Mouse (Mus musculus): ENCODE measurements around the gene Dok7. TPM values are rescaled to one million over a fixed set of nuclear protein-coding genes. Genes with fewer than 3 reads are reported as not detected.

Gene Dok7
- polyA plus RNA-seq (2016; fragmentation: Nextera tagmentation; extraction: Ambion mirVana) = 0.07 TPM in 1 of 2 replicates, not detected in the other

GRCm38 (mm10) chr5:35056604-35057432 is at the start of gene Dok7:
Gene Dok7, plus strand, starts transcription at chr5:35056766.
- no peaks in the 10 kb centered on the region for H3K9me3 ChIP-seq (replicated peaks)
- peaks cover 87% of the 10 kb centered on the region for H3K27me3 ChIP-seq (replicated peaks)
- peak within 1 kb of the TSS; percentile 25; the same call in 1 of the 2 replicates for H3K9ac ChIP-seq

DNA sequence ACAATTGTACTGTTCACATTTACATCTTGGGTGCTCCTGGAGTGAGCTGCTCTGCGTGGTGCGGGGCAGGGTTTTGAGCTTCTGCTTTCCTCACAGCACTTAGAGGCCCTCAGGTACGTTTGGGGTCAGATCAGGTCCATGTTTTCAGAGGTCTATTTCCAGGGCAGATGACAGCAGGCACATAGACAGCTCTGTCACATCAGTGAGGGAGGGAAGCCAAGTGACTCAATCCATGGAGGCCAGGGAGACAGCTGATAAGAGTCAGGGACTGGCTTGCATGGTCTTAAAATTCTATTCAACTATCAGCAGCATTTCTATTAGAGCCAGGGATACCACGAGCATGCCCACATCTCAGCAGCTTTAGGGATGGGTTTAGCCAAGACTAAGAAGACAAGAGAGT is 47.4 kb upstream of the Dok7 start:
- Histone ChIP-seq H3K36me3 (peaks cover 86% of the 10 kb centered on the region), H3K9me3 (replicated peaks) (no peaks in the 10 kb centered on the region), H3K27ac (no peak overlapping the region), H3K4me1 (peaks cover 47% of the 10 kb centered on the region), H3K27me3 (replicated peaks) (no peaks in the 10 kb centered on the region), H3K4me3 (no peak overlapping the region), H3K4me2 (no peak overlapping the region), H3K9ac (no peak overlapping the region)
- WGBS (ENCODE audit: insufficient replicate concordance) = 83% methylated on average over 4 of the region's 4 CpGs
- ATAC-seq = no peak

More at GRCm38 (mm10) chr5:35056604-35057432, at the start of gene Dok7:
- Histone ChIP-seq H3K36me3 (no peaks in the 10 kb centered on the region), H3K4me1 (peaks cover 12% of the 10 kb centered on the region), H3K4me3 (peak within 1 kb of the TSS; percentile 56), H3K4me2 (peak within 1 kb of the TSS; percentile 72), H3K27ac (no peak within 1 kb of the TSS)
- ATAC-seq = 0 out of 2 replicates have a peak, but pooled peaks have one; percentile 28
- 1% methylated on average over 51 of the region's 74 CpGs for WGBS (ENCODE audit: insufficient replicate concordance)

- no peak overlapping the region for H3K4me2 ChIP-seq
- H3K4me1 ChIP-seq = peaks cover 32% of the 10 kb centered on the region
- no peak overlapping the region for H3K27ac ChIP-seq
- 68% methylated on average over 5 of the region's 5 CpGs for WGBS (ENCODE audit: insufficient replicate concordance)
- no peaks in the 10 kb centered on the region for H3K9me3 ChIP-seq (replicated peaks)
- H3K27me3 ChIP-seq (replicated peaks) = no peaks in the 10 kb centered on the region
- H3K4me3 ChIP-seq = no peak overlapping the region
- H3K36me3 ChIP-seq = peaks cover 85% of the 10 kb centered on the region
- H3K9ac ChIP-seq = no peak overlapping the region
- peak; percentile 46 for ATAC-seq
Observed at GRCm38 (mm10) chr5:35010656-35011055, 45.9 kb upstream of the Dok7 start.

GRCm38 (mm10) chr5:35011156-35011923 is 45.2 kb upstream of the Dok7 start:
- no peaks in the 10 kb centered on the region for H3K9me3 ChIP-seq (replicated peaks)
- H3K27ac ChIP-seq = no peak overlapping the region
- peaks cover 25% of the 10 kb centered on the region for H3K4me1 ChIP-seq
- H3K4me3 ChIP-seq = no peak overlapping the region
- peaks cover 84% of the 10 kb centered on the region for H3K36me3 ChIP-seq
- no peak overlapping the region for H3K9ac ChIP-seq
- no peak overlapping the region for H3K4me2 ChIP-seq
- H3K27me3 ChIP-seq (replicated peaks) = no peaks in the 10 kb centered on the region
- no peak for ATAC-seq
- WGBS (ENCODE audit: insufficient replicate concordance) = 81% methylated on average over 6 of the region's 6 CpGs

DNA sequence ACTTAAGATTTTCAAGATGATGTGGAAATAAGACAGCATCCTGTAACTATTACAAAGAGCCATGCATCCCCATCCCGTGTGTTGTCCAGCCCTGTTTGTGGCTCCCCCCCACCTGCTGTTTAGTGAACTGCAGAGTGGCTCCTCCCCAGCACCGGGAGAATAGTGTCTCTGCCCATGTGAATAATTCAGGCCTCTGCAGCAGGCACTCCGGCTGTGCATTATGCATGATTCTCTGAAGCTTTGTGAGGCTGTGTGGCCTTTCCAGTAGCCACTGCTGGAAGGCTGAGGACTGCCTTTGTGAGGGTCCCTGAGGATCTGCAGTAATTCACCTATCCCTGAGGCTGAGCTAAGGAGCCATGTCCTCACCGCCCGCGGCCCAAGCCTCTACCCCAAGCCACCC is 42.5 kb upstream of the Dok7 start:
- H3K4me3 ChIP-seq = no peak overlapping the region
- H3K9me3 ChIP-seq (replicated peaks) = no peaks in the 10 kb centered on the region
- H3K9ac ChIP-seq = no peak overlapping the region
- no peak overlapping the region for H3K27ac ChIP-seq
- no peak overlapping the region for H3K4me2 ChIP-seq
- H3K27me3 ChIP-seq (replicated peaks) = no peaks in the 10 kb centered on the region
- H3K36me3 ChIP-seq = peaks cover 81% of the 10 kb centered on the region
- H3K4me1 ChIP-seq = peaks cover 24% of the 10 kb centered on the region
- no peak for ATAC-seq
- 84% methylated on average over 6 of the region's 6 CpGs for WGBS (ENCODE audit: insufficient replicate concordance)

GRCm38 (mm10) chr5:35019673-35020300 is 36.8 kb upstream of the Dok7 start:
- H3K36me3 ChIP-seq = peaks cover 92% of the 10 kb centered on the region
- no peaks in the 10 kb centered on the region for H3K9me3 ChIP-seq (replicated peaks)
- ATAC-seq = no peak
- WGBS (ENCODE audit: insufficient replicate concordance) = 79% methylated on average over 9 of the region's 9 CpGs
- H3K9ac ChIP-seq = no peak overlapping the region
- no peak overlapping the region for H3K4me2 ChIP-seq
- H3K4me1 ChIP-seq = no peaks in the 10 kb centered on the region
- no peaks in the 10 kb centered on the region for H3K27me3 ChIP-seq (replicated peaks)
- H3K27ac ChIP-seq = no peak overlapping the region
- no peak overlapping the region for H3K4me3 ChIP-seq

DNA sequence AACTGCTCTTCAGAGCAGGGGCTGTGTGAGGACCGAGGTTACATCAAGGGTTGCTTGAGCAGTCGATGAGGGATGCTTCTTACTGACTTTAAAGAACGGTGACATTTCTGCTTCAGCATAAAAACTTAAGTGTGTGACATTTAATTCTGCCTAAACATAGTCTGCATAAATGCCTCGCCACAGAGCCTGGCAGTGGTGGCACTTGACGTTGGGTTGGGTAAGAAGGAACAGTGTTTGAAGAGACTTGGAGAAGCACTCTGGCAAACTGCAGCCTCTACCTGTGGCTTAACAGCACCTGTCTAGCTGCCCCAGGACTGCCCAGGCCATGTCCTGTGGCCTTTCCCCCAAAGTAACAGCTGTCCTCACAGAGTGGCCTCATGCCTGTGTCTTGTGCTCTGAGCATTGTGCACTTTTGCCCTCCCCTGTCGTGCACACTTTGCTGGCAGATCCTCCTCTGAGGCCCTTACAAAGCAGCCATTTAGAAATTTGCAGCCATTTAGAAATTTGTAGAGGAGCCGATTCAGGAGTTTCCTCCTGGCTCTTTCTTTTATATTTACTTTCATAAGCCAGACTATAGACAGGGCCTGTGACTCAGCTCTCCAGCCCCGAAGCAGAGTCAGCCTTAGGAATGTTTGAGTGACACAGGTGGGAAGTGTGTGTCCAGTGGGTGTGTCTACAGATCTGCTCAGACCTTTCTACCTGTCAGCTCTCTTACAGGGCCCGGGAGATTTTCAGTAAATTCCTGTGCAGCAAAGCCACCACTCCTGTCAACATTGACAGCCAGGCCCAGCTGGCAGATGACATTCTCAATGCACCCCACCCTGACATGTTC is 35.9 kb upstream of the Dok7 start:
- no peak overlapping the region for H3K27ac ChIP-seq
- no peaks in the 10 kb centered on the region for H3K9me3 ChIP-seq (replicated peaks)
- H3K4me1 ChIP-seq = no peaks in the 10 kb centered on the region
- 78% methylated on average over 9 of the region's 9 CpGs for WGBS (ENCODE audit: insufficient replicate concordance)
- ATAC-seq = no peak
- no peak overlapping the region for H3K4me3 ChIP-seq
- H3K36me3 ChIP-seq = peaks cover 94% of the 10 kb centered on the region
- H3K4me2 ChIP-seq = no peak overlapping the region
- H3K9ac ChIP-seq = no peak overlapping the region
- no peaks in the 10 kb centered on the region for H3K27me3 ChIP-seq (replicated peaks)

GRCm38 (mm10) chr5:35024975-35025374 is 31.6 kb upstream of the Dok7 start:
- H3K9me3 ChIP-seq (replicated peaks) = no peaks in the 10 kb centered on the region
- no peak overlapping the region for H3K4me2 ChIP-seq
- H3K27ac ChIP-seq = no peak overlapping the region
- no peak overlapping the region for H3K9ac ChIP-seq
- peaks cover 100% of the 10 kb centered on the region for H3K36me3 ChIP-seq
- no peaks in the 10 kb centered on the region for H3K27me3 ChIP-seq (replicated peaks)
- peaks cover 7% of the 10 kb centered on the region; the same call in 1 of the 2 replicates for H3K4me1 ChIP-seq
- ATAC-seq = peak; percentile 50
- WGBS (ENCODE audit: insufficient replicate concordance) = 19% methylated on average over 2 of the region's 2 CpGs
- H3K4me3 ChIP-seq = no peak overlapping the region

DNA sequence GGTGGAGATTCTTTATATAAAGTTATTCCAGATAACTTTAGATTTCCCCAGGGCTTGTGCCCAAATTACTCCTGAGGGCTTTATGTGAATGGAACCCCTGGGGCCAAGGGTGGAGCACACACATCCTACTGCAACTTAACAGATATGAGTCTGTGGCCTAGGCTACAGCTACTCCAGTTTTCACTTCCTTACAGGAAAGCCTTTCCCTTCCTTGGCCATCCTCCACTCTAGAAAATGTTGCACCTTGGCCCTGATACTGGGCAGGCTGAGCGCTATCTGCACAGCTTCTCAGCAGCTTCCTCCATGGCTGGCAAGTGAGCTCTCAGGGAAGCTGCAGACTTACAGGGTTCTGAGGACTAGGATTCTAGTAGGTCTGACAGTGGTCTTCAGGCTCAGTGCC is 27.3 kb upstream of the Dok7 start:
- Histone ChIP-seq H3K9ac (no peak overlapping the region), H3K36me3 (peaks cover 99% of the 10 kb centered on the region), H3K4me2 (no peak overlapping the region), H3K27ac (no peak overlapping the region), H3K9me3 (replicated peaks) (no peaks in the 10 kb centered on the region), H3K4me3 (no peak overlapping the region), H3K4me1 (peaks cover 35% of the 10 kb centered on the region), H3K27me3 (replicated peaks) (no peaks in the 10 kb centered on the region)
- no peak for ATAC-seq
- WGBS (ENCODE audit: insufficient replicate concordance) = 71% methylated on average over 1 of the region's 1 CpGs

DNA sequence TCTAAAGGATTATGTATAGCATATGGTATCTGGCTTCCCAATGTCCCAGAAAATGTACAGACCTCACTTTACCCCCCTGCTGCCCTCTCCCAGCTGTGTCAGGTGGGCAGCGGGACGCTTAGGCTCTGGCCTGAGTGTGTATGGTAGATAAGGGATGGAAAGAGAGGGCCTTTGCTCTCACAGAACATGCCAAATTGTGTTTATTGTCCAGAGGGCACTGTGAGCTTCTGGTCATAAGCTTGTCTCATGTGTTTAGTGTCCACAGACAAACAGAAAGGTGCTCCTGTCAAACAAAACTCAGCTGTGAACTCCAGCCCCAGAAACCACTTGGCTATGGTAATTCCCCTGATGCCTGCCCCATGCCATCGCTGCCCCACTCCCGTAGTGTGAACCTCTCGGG is 26.8 kb upstream of the Dok7 start:
- Histone ChIP-seq H3K27ac (no peak overlapping the region), H3K4me3 (no peak overlapping the region), H3K4me1 (peaks cover 39% of the 10 kb centered on the region), H3K27me3 (replicated peaks) (no peaks in the 10 kb centered on the region), H3K4me2 (no peak overlapping the region), H3K36me3 (peaks cover 99% of the 10 kb centered on the region), H3K9ac (no peak overlapping the region), H3K9me3 (replicated peaks) (no peaks in the 10 kb centered on the region)
- no peak for ATAC-seq
- WGBS (ENCODE audit: insufficient replicate concordance) = 87% methylated on average over 5 of the region's 5 CpGs

- Histone ChIP-seq H3K27me3 (replicated peaks) (no peaks in the 10 kb centered on the region), H3K4me2 (no peak overlapping the region), H3K27ac (no peak overlapping the region), H3K4me1 (peaks cover 69% of the 10 kb centered on the region), H3K4me3 (no peak overlapping the region), H3K36me3 (peaks cover 72% of the 10 kb centered on the region), H3K9me3 (replicated peaks) (no peaks in the 10 kb centered on the region), H3K9ac (no peak overlapping the region)
- 73% methylated on average over 5 of the region's 5 CpGs for WGBS (ENCODE audit: insufficient replicate concordance)
- no peak for ATAC-seq
Observed at GRCm38 (mm10) chr5:35033068-35033467, 23.5 kb upstream of the Dok7 start.

Measured in liver, embryonic 12.5 days (tissue).